Mouse (Mus musculus): ENCODE data around the gene Usp17la.
"Not testable (repeated sequence)": the region's sequence is repeated elsewhere in the genome, so short reads cannot be mapped to it uniquely, and the experiment has no call there.

DNA sequence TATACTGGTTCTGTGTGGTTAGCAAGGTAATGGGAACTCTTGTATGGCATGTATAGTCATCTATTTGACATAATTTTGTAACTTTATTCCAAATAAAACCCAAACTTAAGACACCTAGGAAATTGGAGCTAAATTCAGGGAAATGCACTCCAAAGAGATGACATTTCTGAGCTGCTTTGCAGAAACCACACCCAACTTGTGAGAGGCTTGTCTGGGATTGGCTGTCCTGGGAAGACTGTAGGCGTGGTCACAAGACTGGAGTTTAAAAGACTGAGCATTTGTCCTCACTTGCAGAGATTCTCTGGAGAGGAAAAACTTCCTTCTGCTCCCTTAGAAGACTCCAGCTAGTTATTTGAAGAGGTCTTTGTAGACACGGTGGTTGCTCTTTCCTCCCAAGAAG lies at the start of gene Usp17la:
- not testable (repeated sequence) for TF ChIP-seq CTCF (conservative IDR thresholded peaks at IDR 0.05; ENCODE audit: low read length); NANOG (IDR thresholded peaks at IDR 0.05; ENCODE audit: borderline replicate concordance, low read length); POU5F1 (IDR thresholded peaks at IDR 0.05; ENCODE audit: borderline replicate concordance, low read length)

All from E14TG2a.4 (cell line).